Mouse (Mus musculus) forebrain, embryonic 16.5 days (tissue): ENCODE measurements at regions not wholly inside any gene's neighbourhood (a gene's known extent, or its start where the extent isn't known, plus 50 kb on each side); places are given as distances from the start of the nearest gene placed in this dataset.

Experiments used
- ATAC-seq: fragments of 200-750 bp; cut with Nextera tagmentation; 2 replicates; pipeline ENCODE4 v1.8.0; 2017; ENCODE audit warnings: mild to moderate bottlenecking, moderate library complexity
- H3K27ac ChIP-seq: fragments of 300-500 bp; sonication (generic); 2 replicates; pipeline ENCODE4 v1.5.1; 2014; ENCODE audit warnings: low read length, control low read depth
- H3K27me3 ChIP-seq: fragments of 300-500 bp; sonication (generic); replicated peaks from 2 replicates; pipeline ENCODE4 v1.6.1; 2014; ENCODE audit warnings: low read length; ENCODE audit not compliant: control insufficient read depth, insufficient read depth
- H3K36me3 ChIP-seq: fragments of 300-500 bp; sonication (generic); 2 replicates; pipeline ENCODE4 v1.6.1; 2014; ENCODE audit not compliant: control insufficient read depth, insufficient read depth
- H3K4me1 ChIP-seq: fragments of 300-500 bp; sonication (generic); replicated peaks from 2 replicates; pipeline ENCODE4 v1.6.1; 2014; ENCODE audit warnings: low read length; ENCODE audit not compliant: control insufficient read depth, insufficient read depth
- H3K4me2 ChIP-seq: fragments of 300-500 bp; sonication (generic); 2 replicates; pipeline ENCODE4 v1.6.1; 2014; ENCODE audit warnings: mild to moderate bottlenecking, low read length, control low read depth
- H3K4me3 ChIP-seq: fragments of 300-500 bp; sonication (generic); replicated peaks from 2 replicates; pipeline ENCODE4 v1.5.1; 2014; ENCODE audit warnings: mild to moderate bottlenecking, low read length, control low read depth
- H3K9ac ChIP-seq: fragments of 300-500 bp; sonication (generic); replicated peaks from 2 replicates; pipeline ENCODE4 v1.6.1; 2014; ENCODE audit warnings: low read depth, low read length, control low read depth
- H3K9me3 ChIP-seq: fragments of 300-500 bp; sonication (generic); 2 replicates; pipeline ENCODE4 v1.6.1; 2016; ENCODE audit warnings: low read length; ENCODE audit not compliant: control insufficient read depth
- WGBS: fragments of 180-500 bp; shearing (Covaris S2); extraction: QIAGEN DNeasy Blood & Tissue Kit; methylation state at CpG from one replicate; pipeline ENCODE4 v1.1.7; 2014; 5-methylcytosine and 5-hydroxymethylcytosine counted together

DNA sequence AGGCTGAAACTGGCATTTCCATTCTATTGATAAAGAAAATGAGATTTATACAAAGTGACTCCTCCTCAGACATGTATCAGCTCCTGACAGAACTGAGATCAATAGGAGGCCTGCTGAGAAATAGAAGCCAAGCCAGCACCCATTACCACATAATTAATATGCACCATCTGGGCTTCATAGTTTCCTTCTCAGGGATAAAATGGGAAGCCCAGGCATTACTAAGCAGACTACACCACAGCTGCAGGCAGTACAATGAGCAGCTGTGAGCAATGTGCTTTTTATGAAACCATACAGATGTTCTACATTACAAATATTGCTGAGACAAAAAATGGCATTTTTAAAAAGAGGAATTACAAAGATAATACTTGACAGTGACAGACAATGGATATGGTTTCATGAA, 950.1 kb downstream of the Otol1 start:
- Histone ChIP-seq H3K27me3 (no peaks in the 10 kb centered on the region), H3K4me1 (no peaks in the 10 kb centered on the region), H3K27ac (no peak overlapping the region), H3K36me3 (no peaks in the 10 kb centered on the region), H3K9ac (no peak overlapping the region), H3K4me3 (no peak overlapping the region), H3K4me2 (no peak overlapping the region), H3K9me3 (no peaks in the 10 kb centered on the region)
- ATAC-seq, result peak; percentile 75

GRCm38 (mm10) chr3:70962498-70962897, 955.1 kb downstream of the Otol1 start:
- H3K27me3 ChIP-seq, result no peaks in the 10 kb centered on the region
- ATAC-seq, result no peak
- H3K9ac ChIP-seq, result no peak overlapping the region
- no peaks in the 10 kb centered on the region for H3K36me3 ChIP-seq
- H3K4me3 ChIP-seq, result no peak overlapping the region
- 49% methylated on average over 1 of the region's 1 CpGs for WGBS
- H3K27ac ChIP-seq, result no peak overlapping the region
- no peaks in the 10 kb centered on the region for H3K9me3 ChIP-seq
- H3K4me1 ChIP-seq, result no peaks in the 10 kb centered on the region
- no peak overlapping the region for H3K4me2 ChIP-seq

DNA sequence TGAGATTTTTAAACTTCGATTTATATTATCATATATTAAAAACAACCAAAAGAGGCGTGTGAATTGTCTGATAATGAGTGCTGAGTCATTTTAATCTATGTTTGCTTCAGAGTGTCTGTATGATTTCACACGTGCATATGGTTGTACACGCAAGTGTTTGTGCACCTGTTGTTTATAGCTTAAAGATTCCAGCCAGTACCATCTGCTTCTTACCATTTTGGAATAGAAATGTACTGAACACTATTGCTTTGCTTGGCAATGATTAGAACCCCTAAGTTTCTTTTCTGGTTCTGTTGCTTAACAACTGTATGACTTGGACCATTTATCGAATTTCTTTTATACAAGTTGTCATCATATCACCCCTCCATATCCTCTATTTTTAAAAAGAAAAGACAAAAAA, 969.5 kb downstream of the Otol1 start:
- no peaks in the 10 kb centered on the region for H3K36me3 ChIP-seq
- no peaks in the 10 kb centered on the region for H3K27me3 ChIP-seq
- no peak overlapping the region for H3K27ac ChIP-seq
- WGBS, result 62% methylated on average over 5 of the region's 5 CpGs
- H3K9me3 ChIP-seq, result no peaks in the 10 kb centered on the region
- H3K4me1 ChIP-seq, result no peaks in the 10 kb centered on the region
- ATAC-seq, result peak; percentile 55; the same call in 1 of the 2 replicates
- no peak overlapping the region for H3K4me3 ChIP-seq
- no peak overlapping the region for H3K9ac ChIP-seq
- no peak overlapping the region for H3K4me2 ChIP-seq

- 80% methylated on average over 1 of the region's 1 CpGs for whole genome bisulfite sequencing
- no peak for ATAC-seq
Observed at GRCm38 (mm10) chr3:70990916-70991315, 983.5 kb downstream of the Otol1 start.

GRCm38 (mm10) chr3:71003052-71003451, 995.6 kb downstream of the Otol1 start:
- WGBS, result 50% methylated on average over 6 of the region's 6 CpGs
- 0 out of 2 replicates have a peak, but pooled peaks have one; percentile 45 for ATAC-seq
- Histone ChIP-seq H3K27me3 (no peaks in the 10 kb centered on the region), H3K4me3 (no peak overlapping the region), H3K4me1 (no peaks in the 10 kb centered on the region), H3K27ac (no peak overlapping the region), H3K9me3 (no peaks in the 10 kb centered on the region), H3K36me3 (no peaks in the 10 kb centered on the region), H3K9ac (no peak overlapping the region), H3K4me2 (no peak overlapping the region)

More at GRCm38 (mm10) chr3:70990916-70991315, 983.5 kb downstream of the Otol1 start:
- Histone ChIP-seq H3K27me3 (no peaks in the 10 kb centered on the region), H3K4me2 (no peak overlapping the region), H3K36me3 (no peaks in the 10 kb centered on the region), H3K27ac (no peak overlapping the region), H3K9ac (no peak overlapping the region), H3K9me3 (no peaks in the 10 kb centered on the region), H3K4me1 (no peaks in the 10 kb centered on the region), H3K4me3 (no peak overlapping the region)
